Mouse (Mus musculus) yolk sac, embryonic 10.5 days (tissue): ENCODE data around the gene Rcc2.

Experiments used
- DNase-seq: peaks from one replicate; pipeline ENCODE4 v3.0.0-alpha.2; 2017; ENCODE audit warnings: low spot score

Gene Rcc2

GRCm38 (mm10) chr4:140700269-140701018 lies at the start of gene Rcc2:
Gene Rcc2, plus strand, starts transcription at chr4:140700541.
- DNase-seq = no peak

- no peak for DNase-seq
These were observed 46.3 kb upstream of the Rcc2 start for GRCm38 (mm10) chr4:140653835-140654583.

GRCm38 (mm10) chr4:140654798-140655197 lies 45.5 kb upstream of the Rcc2 start:
- no peak for DNase-seq

GRCm38 (mm10) chr4:140656529-140656928 lies 43.8 kb upstream of the Rcc2 start:
- no peak for DNase-seq

GRCm38 (mm10) chr4:140657681-140658575 lies 42.4 kb upstream of the Rcc2 start:
- no peak for DNase-seq

- no peak for DNase-seq
These were observed 38.8 kb upstream of the Rcc2 start for GRCm38 (mm10) chr4:140661406-140662022.

GRCm38 (mm10) chr4:140662453-140662852 lies 37.9 kb upstream of the Rcc2 start:
- DNase-seq = no peak

GRCm38 (mm10) chr4:140662882-140663585 lies 37.3 kb upstream of the Rcc2 start:
- DNase-seq = no peak

GRCm38 (mm10) chr4:140665053-140665452 lies 35.3 kb upstream of the Rcc2 start:
- no peak for DNase-seq

GRCm38 (mm10) chr4:140665760-140666159 lies 34.6 kb upstream of the Rcc2 start, which contains the start of gene Arhgef10l:
Gene Arhgef10l, minus strand, starts transcription at chr4:140666012.
- no peak for DNase-seq

GRCm38 (mm10) chr4:140667802-140668201 lies 32.5 kb upstream of the Rcc2 start:
- DNase-seq = no peak

- DNase-seq = peak; percentile 61
These were observed 26.6 kb upstream of the Rcc2 start for GRCm38 (mm10) chr4:140673527-140674264.

GRCm38 (mm10) chr4:140674345-140674926 lies 25.9 kb upstream of the Rcc2 start:
- DNase-seq = peak; percentile 69

GRCm38 (mm10) chr4:140679038-140679437 lies 21.3 kb upstream of the Rcc2 start:
- DNase-seq = no peak

- DNase-seq = peak; percentile 78
These were observed 20.5 kb upstream of the Rcc2 start for GRCm38 (mm10) chr4:140679723-140680380.

- DNase-seq = no peak
These were observed 19.5 kb upstream of the Rcc2 start for GRCm38 (mm10) chr4:140680731-140681397.

- no peak for DNase-seq
These were observed 16.7 kb upstream of the Rcc2 start for GRCm38 (mm10) chr4:140683608-140684007.

GRCm38 (mm10) chr4:140684141-140684871 lies 16.0 kb upstream of the Rcc2 start:
- DNase-seq = peak; percentile 60
